In the genomic region with DNA sequence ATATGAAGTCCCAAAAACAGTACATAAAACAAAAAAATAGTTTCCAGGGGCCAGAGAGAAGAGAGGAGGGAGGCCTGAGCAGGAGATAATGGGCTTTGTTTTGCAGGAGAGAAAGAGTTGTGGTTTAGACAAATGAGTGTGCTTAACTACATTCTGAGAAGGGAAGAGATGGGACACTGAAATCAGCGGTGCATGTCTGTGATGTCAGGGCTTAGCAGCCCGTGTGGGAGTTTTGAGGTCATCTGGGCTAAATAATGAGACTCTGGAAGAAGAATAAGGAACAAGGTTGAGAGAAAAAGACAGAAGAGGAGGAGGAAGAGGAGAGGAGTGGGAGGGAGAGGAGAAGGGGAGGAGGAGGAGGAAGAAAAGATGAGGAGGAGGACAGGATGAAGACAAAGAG, we compare ENCODE assay signal across 14 mouse cellular contexts. TPM values are rescaled to one million over a fixed set of nuclear protein-coding genes. Genes with fewer than 3 reads are reported as not detected.
DNase-seq lines count a peak whose midpoint lies in the region; ATAC-seq and TF ChIP-seq lines count a peak whose summit lies in the region.
"Had no signal": no experiment of that assay in that cellular context is flagged by ENCODE, and none has a peak within 500 bp of the region (broad histone marks: within the 10 kb centered on the region; RNA-seq: fewer than 3 reads in every experiment).

No protein-coding gene starts in this region.

- ATAC-seq in intestine, embryonic 15.5 days: no peak
- no peak for ATAC-seq in intestine, embryonic 16.5 days
- ATAC-seq in hindbrain, postnatal 0 days: no peak

- WGBS in intestine, embryonic 15.5 days: 29% methylated on average over 2 of the region's 2 CpGs
- WGBS in intestine, embryonic 16.5 days: 33% methylated on average over 2 of the region's 2 CpGs
- 6% methylated on average over 2 of the region's 2 CpGs for WGBS in hindbrain, postnatal 0 days
- WGBS in lung, adult 2 months: 34% methylated on average over 2 of the region's 2 CpGs
- WGBS in thymus, adult 2 months: 4% methylated on average over 2 of the region's 2 CpGs

- H3K9me3 ChIP-seq in intestine, embryonic 15.5 days: no peaks in the 10 kb centered on the region
- H3K9me3 ChIP-seq in intestine, embryonic 16.5 days (ENCODE audit: control insufficient read depth, low read length): no peaks in the 10 kb centered on the region
- H3K9me3 ChIP-seq in hindbrain, postnatal 0 days (ENCODE audit: low read length): no peaks in the 10 kb centered on the region
- H3K9me3 ChIP-seq: embryonic facial prominence, embryonic 13.5 days; midbrain, embryonic 12.5 days had no signal

- no peak overlapping the region for H3K27ac ChIP-seq in intestine, embryonic 15.5 days
- no peak overlapping the region for H3K27ac ChIP-seq in intestine, embryonic 16.5 days (ENCODE audit: low read length)
- H3K27ac ChIP-seq in testis, adult 2 months (ENCODE audit: control insufficient read depth, insufficient read depth, low read depth, low read length): peak overlapping the region; percentile 36
- H3K27ac ChIP-seq in hindbrain, postnatal 0 days: peak overlapping the region; percentile 46
- H3K27ac ChIP-seq in thymus, adult 2 months (ENCODE audit: control insufficient read depth, insufficient read depth, low read length): no peak overlapping the region
- H3K27ac ChIP-seq: embryonic facial prominence, embryonic 13.5 days; midbrain, embryonic 12.5 days had no signal

- H3K36me3 ChIP-seq in intestine, embryonic 15.5 days: no peaks in the 10 kb centered on the region
- H3K36me3 ChIP-seq in intestine, embryonic 16.5 days (ENCODE audit: control insufficient read depth, insufficient read depth, low read length): no peaks in the 10 kb centered on the region
- H3K36me3 ChIP-seq in testis, adult 2 months (ENCODE audit: control insufficient read depth, insufficient read depth, low read length): no peaks in the 10 kb centered on the region
- H3K36me3 ChIP-seq in hindbrain, postnatal 0 days (ENCODE audit: insufficient read depth, low read length): no peaks in the 10 kb centered on the region
- H3K36me3 ChIP-seq in thymus, adult 2 months (ENCODE audit: control insufficient read depth, insufficient read depth, low read length): no peaks in the 10 kb centered on the region
- H3K36me3 ChIP-seq: embryonic facial prominence, embryonic 13.5 days; midbrain, embryonic 12.5 days had no signal

- no peak overlapping the region for H3K4me3 ChIP-seq in intestine, embryonic 15.5 days (replicated peaks)
- no peak overlapping the region for H3K4me3 ChIP-seq in intestine, embryonic 16.5 days (ENCODE audit: low read length)
- no peak overlapping the region for H3K4me3 ChIP-seq in testis, adult 2 months (ENCODE audit: control insufficient read depth, low read depth, low read length)
- no peak overlapping the region for H3K4me3 ChIP-seq in hindbrain, postnatal 0 days (ENCODE audit: low read length)
- H3K4me3 ChIP-seq in lung, adult 2 months (replicated peaks; ENCODE audit: extremely low read depth, low read depth, low read length): no peak overlapping the region
- H3K4me3 ChIP-seq in thymus, adult 2 months (ENCODE audit: control insufficient read depth, insufficient read depth, low read length): no peak overlapping the region
- H3K4me3 ChIP-seq: embryonic facial prominence, embryonic 13.5 days; midbrain, embryonic 12.5 days had no signal

- TF ChIP-seq CTCF in testis, adult 2 months (IDR thresholded peaks at IDR 0.05; ENCODE audit: control insufficient read depth, insufficient read depth, insufficient replicate concordance, low read depth, low read length): no peak
- TF ChIP-seq CTCF in hindbrain, postnatal 0 days (IDR thresholded peaks at IDR 0.05; ENCODE audit: low read depth): no peak
- TF ChIP-seq CTCF in lung, adult 2 months (IDR thresholded peaks at IDR 0.05; ENCODE audit: insufficient read depth, low read length): no peak
- TF ChIP-seq CTCF in thymus, adult 2 months (IDR thresholded peaks at IDR 0.05; ENCODE audit: borderline replicate concordance, control insufficient read depth, extremely low read depth, insufficient read depth, low read length, poor library complexity): no peak

- H3K27me3 ChIP-seq in intestine, embryonic 15.5 days (replicated peaks): no peaks in the 10 kb centered on the region
- no peaks in the 10 kb centered on the region for H3K27me3 ChIP-seq in intestine, embryonic 16.5 days (replicated peaks; ENCODE audit: control insufficient read depth, insufficient read depth, low read length)
- H3K27me3 ChIP-seq in testis, adult 2 months (ENCODE audit: control insufficient read depth, insufficient read depth, low read length): no peaks in the 10 kb centered on the region
- H3K27me3 ChIP-seq in hindbrain, postnatal 0 days (ENCODE audit: insufficient read depth, low read length): no peaks in the 10 kb centered on the region
- no peaks in the 10 kb centered on the region for H3K27me3 ChIP-seq in thymus, adult 2 months (ENCODE audit: control insufficient read depth, insufficient read depth, low read length)
- H3K27me3 ChIP-seq: embryonic facial prominence, embryonic 13.5 days; midbrain, embryonic 12.5 days had no signal

- no peak for TF ChIP-seq POLR2A in testis, adult 2 months (IDR thresholded peaks at IDR 0.05; ENCODE audit: control insufficient read depth, low read depth, low read length)
- TF ChIP-seq POLR2A in lung, adult 2 months (IDR thresholded peaks at IDR 0.05; ENCODE audit: borderline replicate concordance, extremely low read depth, low read depth, low read length): no peak
- TF ChIP-seq POLR2A in thymus, adult 2 months (IDR thresholded peaks at IDR 0.05; ENCODE audit: control insufficient read depth, extremely low read depth, insufficient read depth, low read length, poor library complexity): no peak

- 0 out of 2 replicates have a peak overlapping the region, but pooled peaks have one; percentile 17 for H3K4me2 ChIP-seq in intestine, embryonic 15.5 days (replicated peaks)
- H3K4me2 ChIP-seq in intestine, embryonic 16.5 days (ENCODE audit: low read depth, low read length): no peak overlapping the region
- H3K4me2 ChIP-seq in hindbrain, postnatal 0 days (ENCODE audit: low read depth, low read length): no peak overlapping the region; the same call in 1 of the 2 replicates
- H3K4me2 ChIP-seq: embryonic facial prominence, embryonic 13.5 days; midbrain, embryonic 12.5 days had no signal

- no peak for DNase-seq in testis, postnatal 14 days (ENCODE audit: low spot score)
- DNase-seq in hindbrain, postnatal 0 days (ENCODE audit: low spot score): no peak
- DNase-seq in lung, adult 2 months: no peak
- DNase-seq in thymus, adult 2 months: no peak
- DNase-seq: adrenal gland, postnatal 10 days; cerebellum, postnatal 25 days; heart, adult 18-20 months; heart, postnatal 14 days; kidney, adult 8-10 months had no signal

- peaks cover 3% of the 10 kb centered on the region; the same call in 1 of the 2 replicates for H3K4me1 ChIP-seq in intestine, embryonic 15.5 days (replicated peaks)
- H3K4me1 ChIP-seq in intestine, embryonic 16.5 days (ENCODE audit: control insufficient read depth, insufficient read depth, low read length): 0 out of 2 replicates have a peak, but pooled peaks cover 4% of the 10 kb centered on the region
- peaks cover 12% of the 10 kb centered on the region for H3K4me1 ChIP-seq in testis, adult 2 months (ENCODE audit: control insufficient read depth, insufficient read depth, low read length)
- no peaks in the 10 kb centered on the region; the same call in 1 of the 2 replicates for H3K4me1 ChIP-seq in hindbrain, postnatal 0 days (ENCODE audit: insufficient read depth, low read length)
- H3K4me1 ChIP-seq in lung, adult 2 months (ENCODE audit: control insufficient read depth, insufficient read depth, low read length): no peaks in the 10 kb centered on the region
- H3K4me1 ChIP-seq in thymus, adult 2 months (replicated peaks; ENCODE audit: control insufficient read depth, insufficient read depth, low read length): peaks cover 8% of the 10 kb centered on the region

- H3K9ac ChIP-seq in intestine, embryonic 15.5 days: no peak overlapping the region
- H3K9ac ChIP-seq in intestine, embryonic 16.5 days (ENCODE audit: low read depth, low read length): no peak overlapping the region
- 0 out of 2 replicates have a peak overlapping the region, but pooled peaks have one; percentile 15 for H3K9ac ChIP-seq in hindbrain, postnatal 0 days (replicated peaks; ENCODE audit: low read length)
- H3K9ac ChIP-seq: embryonic facial prominence, embryonic 13.5 days; midbrain, embryonic 12.5 days had no signal

RNA-seq across cellular contexts. Expression of gene Paqr8, which starts 21.7 kb away (rescaled TPM):
- 5.8 and 6.1 TPM in 2 replicates for polyA plus RNA-seq in intestine, embryonic 15.5 days (2015; fragmentation: Nextera tagmentation; extraction: Ambion mirVana)
- polyA plus RNA-seq in intestine, embryonic 16.5 days (2015; fragmentation: Nextera tagmentation; extraction: Ambion mirVana): 6.1 and 6.2 TPM in 2 replicates
- polyA plus RNA-seq in testis, adult 2 months (2012; rRNA removed): 31.0 and 35.3 TPM in 2 replicates
- total RNA-seq in hindbrain, postnatal 0 days (2014; rRNA removed): 187 and 212 TPM in 2 replicates
- polyA plus RNA-seq in hindbrain, postnatal 0 days (2015; fragmentation: Nextera tagmentation; extraction: Ambion mirVana): 47.8 and 51.6 TPM in 2 replicates
- 42.6 and 47.2 TPM in 2 replicates for polyA plus RNA-seq in lung, adult 2 months (2012; rRNA removed)
- polyA plus RNA-seq in thymus, adult 2 months (2012; rRNA removed): 9.6 and 10.6 TPM in 2 replicates

RNA-seq across cellular contexts. Expression of gene Efhc1, which starts 39.3 kb away (rescaled TPM):
- polyA plus RNA-seq in intestine, embryonic 15.5 days (2015; fragmentation: Nextera tagmentation; extraction: Ambion mirVana): 1.4 and 2.2 TPM in 2 replicates
- 2.1 and 2.4 TPM in 2 replicates for polyA plus RNA-seq in intestine, embryonic 16.5 days (2015; fragmentation: Nextera tagmentation; extraction: Ambion mirVana)
- 376 and 451 TPM in 2 replicates for polyA plus RNA-seq in testis, adult 2 months (2012; rRNA removed)
- total RNA-seq in hindbrain, postnatal 0 days (2014; rRNA removed): 2.7 and 8.1 TPM in 2 replicates
- polyA plus RNA-seq in hindbrain, postnatal 0 days (2015; fragmentation: Nextera tagmentation; extraction: Ambion mirVana): 3.4 and 3.9 TPM in 2 replicates
- 10.4 and 14.9 TPM in 2 replicates for polyA plus RNA-seq in lung, adult 2 months (2012; rRNA removed)
- 0.55 and 2.6 TPM in 2 replicates for polyA plus RNA-seq in thymus, adult 2 months (2012; rRNA removed)

Comparison
In these comparisons a context has a peak if more than half of its experiments do, and no peak if none do; other contexts are left out.
1. H3K27ac ChIP-seq: peak in testis, adult 2 months (single experiment) and hindbrain, postnatal 0 days (single experiment); none in intestine, embryonic 15.5 days (single experiment), intestine, embryonic 16.5 days (single experiment) and thymus, adult 2 months (single experiment).
2. RNA of gene Efhc1, which starts 39.3 kb away (polyA plus RNA-seq): 376 to 451 TPM in testis, adult 2 months; 10.4 to 14.9 TPM in lung, adult 2 months, 3.4 to 3.9 TPM in hindbrain, postnatal 0 days, 0.55 to 2.6 TPM in thymus, adult 2 months, 1.4 to 2.2 TPM in intestine, embryonic 15.5 days and 2.1 to 2.4 TPM in intestine, embryonic 16.5 days; every median in the first group is over 10 times any median in the second.